Mouse (Mus musculus) c-Kit-positive CD71-negative TER-119-negative erythroid progenitor cells, embryonic 14.5 days (primary cell): Measurements from ENCODE around the gene Rasgef1b.
A peak's percentile ranks its signal among the peaks of the same experiment; 100 is the strongest.

Source experiments
- DNase-seq: peaks from one replicate; pipeline ENCODE4 v3.0.0-alpha.2; 2013; ENCODE audit warnings: low read depth

Gene Rasgef1b

GRCm38 (mm10) chr5:99369256-99369655, 359.6 kb downstream of the Rasgef1b start:
- no peak for DNase-seq

- no peak for DNase-seq
Measured at GRCm38 (mm10) chr5:99368615-99369014, 360.2 kb downstream of the Rasgef1b start.

DNA sequence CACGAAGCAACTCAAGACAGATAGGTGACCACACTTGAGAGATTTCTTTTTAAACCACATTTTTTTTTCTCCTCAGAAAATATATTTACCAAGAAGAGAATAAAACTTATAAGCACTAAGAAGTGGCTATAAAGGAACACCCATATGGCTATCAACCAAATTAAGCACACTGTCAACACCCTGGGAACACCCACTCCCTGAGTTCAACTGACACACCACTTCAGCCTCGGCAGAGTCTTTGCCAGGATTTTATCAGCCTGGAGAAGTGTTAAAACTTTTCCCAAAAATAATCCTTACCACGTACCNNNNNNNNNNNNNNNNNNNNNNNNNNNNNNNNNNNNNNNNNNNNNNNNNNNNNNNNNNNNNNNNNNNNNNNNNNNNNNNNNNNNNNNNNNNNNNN, 368.3 kb downstream of the Rasgef1b start:
- no peak for DNase-seq

DNA sequence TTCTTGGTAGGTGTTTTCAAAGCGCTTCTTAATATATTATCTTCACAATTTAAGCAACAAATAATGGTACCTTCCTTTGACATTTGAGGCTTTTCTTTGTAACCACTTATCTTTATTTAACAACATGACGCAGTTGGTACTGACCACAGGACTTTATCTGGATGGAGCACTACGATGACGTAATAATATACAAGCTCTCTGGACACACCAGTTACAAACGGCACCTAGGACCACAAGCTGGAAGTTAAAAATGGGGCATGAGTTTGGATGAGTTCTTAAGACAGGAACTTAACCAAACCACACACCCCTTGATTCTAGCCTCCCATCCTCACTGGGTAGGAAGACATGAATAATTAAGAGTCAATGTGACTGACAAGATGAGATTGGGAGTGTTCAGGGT, 369.6 kb downstream of the Rasgef1b start:
- DNase-seq: no peak

DNA sequence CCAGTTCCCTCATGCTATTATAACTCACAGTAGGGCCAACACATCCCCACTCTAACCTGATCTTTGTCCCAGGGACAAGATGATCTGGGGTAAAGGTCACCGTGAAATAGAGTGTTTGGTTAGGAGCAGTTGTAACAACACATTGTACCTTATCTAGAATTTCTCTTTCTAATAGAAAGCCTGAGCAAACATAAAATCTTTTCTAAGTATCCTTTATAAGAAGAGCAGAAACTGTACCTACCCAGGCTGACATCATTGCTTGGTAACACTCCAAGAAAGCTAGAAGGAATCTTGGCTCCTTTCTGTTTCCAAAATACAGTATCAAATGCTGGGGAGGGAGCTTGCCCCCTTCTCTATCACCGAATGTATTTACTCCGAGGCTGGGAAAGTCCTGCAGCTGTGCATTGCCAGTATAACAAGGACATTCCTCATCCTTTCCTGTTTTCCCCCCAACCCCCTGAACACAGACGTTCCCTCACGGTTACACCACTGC, 374.2 kb downstream of the Rasgef1b start:
- DNase-seq: no peak

GRCm38 (mm10) chr5:99350030-99350429, 378.8 kb downstream of the Rasgef1b start:
- DNase-seq: no peak

- DNase-seq: no peak
Measured at GRCm38 (mm10) chr5:99348257-99348849, 380.5 kb downstream of the Rasgef1b start.

DNA sequence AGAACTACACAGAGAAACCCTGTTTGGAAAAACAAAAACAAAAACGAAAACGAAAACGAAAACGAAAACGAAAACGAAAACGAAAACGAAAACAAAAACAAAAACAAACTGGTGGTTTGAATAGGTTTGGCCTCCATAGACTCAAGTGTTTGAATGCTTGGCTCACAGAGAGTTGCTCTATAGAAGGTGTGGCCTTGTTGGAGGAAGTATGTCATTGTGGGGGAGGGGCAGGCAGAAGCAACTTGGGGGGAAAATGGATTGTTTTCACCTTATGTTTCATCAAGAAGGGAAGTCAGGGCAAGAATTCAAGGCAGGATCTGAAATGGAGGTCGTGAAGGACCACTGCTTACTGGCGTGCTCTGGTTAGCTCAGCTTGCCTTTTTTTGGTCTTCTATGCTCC, 386.3 kb downstream of the Rasgef1b start:
- no peak for DNase-seq

- DNase-seq: no peak
Measured at GRCm38 (mm10) chr5:99340311-99340989, 388.4 kb downstream of the Rasgef1b start.

GRCm38 (mm10) chr5:99339790-99340189, 389.1 kb downstream of the Rasgef1b start:
- DNase-seq: no peak

GRCm38 (mm10) chr5:99338826-99339225, 390.0 kb downstream of the Rasgef1b start:
- no peak for DNase-seq

DNA sequence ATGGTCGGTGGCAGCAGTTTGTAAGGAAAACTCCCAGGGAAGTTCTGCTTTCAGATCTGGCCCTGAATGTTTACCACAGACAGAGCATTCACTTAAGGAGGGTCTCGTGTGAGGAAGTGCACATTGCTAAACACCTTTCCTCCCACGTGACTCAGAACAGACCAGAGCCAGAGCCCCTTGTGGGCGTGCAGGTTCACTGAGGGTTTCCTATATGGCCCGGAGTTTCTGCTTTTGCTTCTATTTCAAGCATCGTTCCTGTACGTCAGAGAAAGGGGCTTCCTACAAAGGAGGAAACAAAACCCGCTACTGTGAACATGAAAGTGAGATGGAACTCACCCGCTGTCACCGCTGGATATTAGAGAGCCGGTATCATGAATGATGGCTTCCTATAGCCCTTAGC, 392.4 kb downstream of the Rasgef1b start:
- peak; percentile 62 for DNase-seq

GRCm38 (mm10) chr5:99334017-99334416, 394.8 kb downstream of the Rasgef1b start:
- no peak for DNase-seq

GRCm38 (mm10) chr5:99332021-99332420, 396.8 kb downstream of the Rasgef1b start:
- no peak for DNase-seq

- DNase-seq: no peak
Measured at GRCm38 (mm10) chr5:99329065-99329464, 399.8 kb downstream of the Rasgef1b start.

DNA sequence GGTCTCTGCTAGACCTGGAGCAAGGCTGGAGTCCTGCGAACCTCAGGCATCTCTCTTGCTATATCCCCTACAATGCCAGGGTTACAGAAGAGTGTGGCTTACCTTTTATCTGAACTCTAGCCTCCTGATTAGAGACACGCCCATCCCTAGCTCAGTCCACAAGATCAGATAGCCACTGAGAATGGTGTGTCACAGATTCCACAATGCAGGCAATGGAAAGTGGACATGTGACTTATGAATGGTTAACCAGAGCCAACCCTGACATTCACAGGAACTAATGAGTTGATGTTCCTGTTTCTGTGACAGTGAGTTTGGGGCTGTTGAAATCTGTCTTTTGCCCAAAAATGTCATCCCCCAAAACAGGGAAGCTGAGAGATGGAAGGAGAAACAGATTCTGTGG, 401.8 kb downstream of the Rasgef1b start:
- DNase-seq: no peak

- no peak for DNase-seq
Measured at GRCm38 (mm10) chr5:99325301-99325700, 403.6 kb downstream of the Rasgef1b start.

DNA sequence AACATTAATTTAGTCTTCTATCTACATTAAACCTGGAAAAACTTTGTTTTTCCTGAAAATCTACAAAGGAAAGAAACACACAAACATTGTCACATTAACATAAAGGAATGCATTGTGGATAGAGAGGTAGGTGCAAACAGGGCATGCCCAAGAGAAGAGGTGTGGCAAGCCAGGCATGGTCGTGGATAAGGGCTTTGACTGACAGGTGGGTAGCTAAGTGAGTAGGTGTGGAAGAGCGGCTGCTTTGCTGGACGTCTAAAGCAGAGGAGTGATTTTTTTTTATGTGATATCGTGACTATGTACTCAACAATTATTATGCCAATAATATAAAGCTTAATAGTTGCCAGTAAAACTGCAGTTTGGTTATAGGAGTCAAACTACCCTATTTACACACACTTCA, 408.1 kb downstream of the Rasgef1b start:
- DNase-seq: no peak

DNA sequence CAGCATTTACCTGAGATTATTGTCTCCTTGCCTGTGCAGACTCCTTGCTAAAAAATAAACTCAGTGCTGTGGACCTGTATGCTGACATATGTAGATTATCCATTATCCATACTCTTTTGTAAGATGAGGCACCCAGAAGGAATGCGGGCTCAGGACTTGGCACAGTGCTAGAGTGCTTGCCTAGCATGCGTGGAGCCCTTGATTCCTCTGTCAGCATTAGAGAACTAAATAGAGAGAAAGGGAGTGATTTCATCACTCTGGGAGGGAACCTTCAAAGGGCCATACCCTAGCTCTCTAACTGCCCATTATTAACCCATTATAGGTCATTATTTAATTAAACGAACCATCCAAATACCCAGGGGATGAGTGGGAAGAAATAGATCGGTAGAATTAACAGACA, 430.9 kb downstream of the Rasgef1b start:
- no peak for DNase-seq

DNA sequence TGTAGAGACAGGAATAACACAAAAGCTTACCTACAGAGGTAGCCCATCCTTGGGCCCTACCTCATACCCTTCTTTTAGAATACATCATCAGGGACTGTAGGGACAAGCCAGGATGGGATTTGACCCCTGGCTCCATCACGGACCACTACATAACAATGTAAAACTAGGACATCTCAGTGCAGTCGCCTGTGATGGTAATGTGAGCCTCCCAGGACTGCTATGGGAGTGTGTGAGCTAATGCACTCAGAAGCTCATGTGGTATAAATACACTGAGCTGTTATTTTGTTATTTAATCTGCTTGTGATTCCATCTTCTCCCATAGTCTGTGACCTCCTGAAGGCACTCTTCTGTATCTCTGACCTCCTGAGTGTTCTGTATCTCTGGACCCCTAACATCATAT, 432.5 kb downstream of the Rasgef1b start:
- no peak for DNase-seq

GRCm38 (mm10) chr5:99292287-99292851, 436.5 kb downstream of the Rasgef1b start:
- no peak for DNase-seq

DNA sequence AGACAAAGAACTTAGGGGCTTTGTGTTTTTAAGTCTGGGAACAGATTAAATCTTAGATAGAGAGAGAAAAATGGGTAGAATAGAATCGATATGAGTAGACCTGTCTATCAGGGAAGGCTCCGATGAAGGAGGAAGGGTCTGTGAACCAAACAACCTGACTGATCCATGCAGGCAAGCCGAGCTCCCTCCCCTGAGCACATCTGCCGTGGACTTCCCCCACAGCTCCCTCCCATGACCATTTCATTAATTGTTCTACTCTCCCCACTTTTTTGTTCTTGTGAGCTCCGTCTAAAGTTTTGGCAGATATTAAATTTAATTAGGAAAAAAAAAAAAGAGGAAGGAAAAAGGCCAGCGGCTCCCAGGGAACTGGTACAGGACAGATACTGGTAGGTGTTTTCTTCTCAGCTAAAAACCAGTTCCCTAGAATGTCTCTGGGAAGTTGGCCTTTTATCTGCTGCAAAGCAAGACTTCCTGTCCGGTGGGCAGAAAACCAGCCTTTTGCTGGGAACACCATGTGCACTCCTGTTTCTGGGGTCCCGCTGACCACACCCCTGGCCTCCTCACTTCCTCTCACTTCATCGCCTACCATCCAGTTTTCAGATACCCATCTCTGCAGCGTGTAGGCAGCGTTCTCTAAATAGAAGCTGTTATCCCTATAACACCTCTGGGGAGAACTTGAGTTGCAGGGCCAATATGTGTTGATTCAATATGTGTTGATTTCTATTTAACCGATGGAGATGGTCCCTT, 437.6 kb downstream of the Rasgef1b start:
- no peak for DNase-seq

GRCm38 (mm10) chr5:99288262-99288661, 440.6 kb downstream of the Rasgef1b start:
- no peak for DNase-seq
